Mouse (Mus musculus) neural tube, embryonic 13.5 days (tissue): ENCODE results near the gene Rasa4. TPM values are rescaled to one million over a fixed set of nuclear protein-coding genes. Genes with fewer than 3 reads are reported as not detected.
"Not testable (repeated sequence)": the region's sequence is repeated elsewhere in the genome, so short reads cannot be mapped to it uniquely, and the experiment has no call there.

Experiments
- ATAC-seq: fragments of 200-750 bp; cut with Nextera tagmentation; 2 replicates; pipeline ENCODE4 v1.8.0; 2017; ENCODE audit warnings: low read depth, mild to moderate bottlenecking, moderate TSS enrichment, moderate library complexity
- H3K27ac ChIP-seq: fragments of 300-500 bp; sonication (generic); replicated peaks from 2 replicates; pipeline ENCODE4 v1.5.1; 2015; ENCODE audit warnings: moderate library complexity, mild to moderate bottlenecking, inconsistent platforms
- H3K27me3 ChIP-seq: fragments of 300-500 bp; sonication (generic); 2 replicates; pipeline ENCODE4 v1.6.1; 2015; ENCODE audit warnings: mild to moderate bottlenecking, inconsistent platforms
- H3K36me3 ChIP-seq: fragments of 300-500 bp; sonication (generic); 2 replicates; pipeline ENCODE4 v1.6.1; 2015; ENCODE audit warnings: mild to moderate bottlenecking, inconsistent platforms
- H3K4me1 ChIP-seq: fragments of 300-500 bp; sonication (generic); replicated peaks from 2 replicates; pipeline ENCODE4 v1.6.1; 2015; ENCODE audit warnings: inconsistent platforms
- H3K4me2 ChIP-seq: fragments of 300-500 bp; sonication (generic); 2 replicates; pipeline ENCODE4 v1.6.1; 2015; ENCODE audit warnings: inconsistent platforms, mild to moderate bottlenecking, moderate library complexity
- H3K4me3 ChIP-seq: fragments of 300-500 bp; sonication (generic); 2 replicates; pipeline ENCODE4 v1.5.1; 2015; ENCODE audit warnings: mild to moderate bottlenecking, inconsistent platforms
- H3K9ac ChIP-seq: fragments of 300-500 bp; sonication (generic); 2 replicates; pipeline ENCODE4 v1.6.1; 2015; ENCODE audit warnings: moderate library complexity, mild to moderate bottlenecking, inconsistent platforms
- H3K9me3 ChIP-seq: fragments of 300-500 bp; sonication (generic); 2 replicates; pipeline ENCODE4 v1.6.1; 2016; ENCODE audit warnings: inconsistent platforms
- WGBS: fragments of 180-500 bp; shearing (Covaris S2); methylation state at CpG from one replicate; pipeline ENCODE4 v1.1.7; 2015; 5-methylcytosine and 5-hydroxymethylcytosine counted together
- polyA plus RNA-seq: library from polyadenylated mRNA; unstranded; fragments of >200 nt; fragmentation: Nextera tagmentation; extraction: Ambion mirVana; gene quantifications from 2 replicates; pipeline ENCODE4 v1.2.1, GENCODE M21; 2015

The Rasa4 gene
- polyA plus RNA-seq, result 19.7 and 19.9 TPM in 2 replicates

DNA sequence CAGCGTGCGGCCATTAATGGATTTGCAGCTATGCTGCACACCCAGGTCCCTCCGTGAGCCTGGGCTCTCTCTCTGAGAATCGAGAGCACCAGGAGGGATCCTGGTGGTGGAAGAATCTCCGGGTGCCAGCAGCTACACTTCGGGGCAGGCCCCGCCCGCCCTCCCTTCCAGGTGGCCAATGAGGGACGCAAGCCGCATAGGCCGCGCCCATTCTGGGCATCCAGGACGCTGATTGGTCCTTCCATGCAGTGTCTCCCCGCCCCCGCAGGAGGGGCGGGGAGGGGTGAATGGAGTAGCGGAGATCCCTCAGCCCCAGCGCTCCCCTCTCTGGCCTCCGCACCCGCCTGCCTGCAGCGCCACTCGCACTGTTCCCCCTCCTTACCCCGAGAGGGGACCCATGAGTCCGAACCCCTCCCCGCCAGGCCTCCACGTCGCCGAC lies at the start of gene Rasa4:
Gene Rasa4, plus strand, starts transcription at position 248 of the 439 bp plus-strand sequence.
- Histone ChIP-seq H3K36me3 (no peaks in the 10 kb centered on the region), H3K4me1 (peaks cover 30% of the 10 kb centered on the region), H3K27ac (0 out of 2 replicates have a peak within 1 kb of the TSS, but pooled peaks have one; percentile 2), H3K9me3 (no peaks in the 10 kb centered on the region), H3K9ac (peak within 1 kb of the TSS; percentile 72), H3K27me3 (peaks cover 7% of the 10 kb centered on the region; the same call in 1 of the 2 replicates), H3K4me3 (peak within 1 kb of the TSS; percentile 60), H3K4me2 (peak within 1 kb of the TSS; percentile 84)
- WGBS, result under 1% methylated on average over 27 of the region's 28 CpGs
- peak; percentile 95 for ATAC-seq

DNA sequence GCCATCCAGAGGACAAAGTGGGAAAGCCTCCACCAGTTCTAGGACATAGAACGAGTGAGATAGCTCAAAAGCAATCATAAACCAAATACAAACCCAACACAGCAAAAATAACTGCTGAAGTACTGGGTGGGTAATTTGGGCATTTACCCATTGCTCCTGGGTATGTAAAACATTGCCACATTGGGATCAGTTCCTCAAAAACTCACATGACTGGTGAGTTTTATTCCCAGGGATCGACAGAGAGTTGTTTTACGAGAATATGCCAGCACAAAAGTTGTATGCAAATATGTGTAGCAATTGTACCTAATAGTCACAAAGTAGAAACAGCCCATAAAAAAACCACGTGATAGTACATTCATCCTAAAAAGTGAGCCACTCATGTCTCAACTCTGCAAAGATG lies 48.8 kb upstream of the Rasa4 start:
- Histone ChIP-seq H3K36me3 (peaks cover 28% of the 10 kb centered on the region), H3K4me2 (no peak overlapping the region), H3K9ac (no peak overlapping the region), H3K27me3 (no peaks in the 10 kb centered on the region), H3K4me3 (no peak overlapping the region), H3K27ac (no peak overlapping the region), H3K9me3 (no peaks in the 10 kb centered on the region), H3K4me1 (no peaks in the 10 kb centered on the region)
- ATAC-seq, result no peak
- WGBS, result 83% methylated on average over 4 of the region's 4 CpGs

DNA sequence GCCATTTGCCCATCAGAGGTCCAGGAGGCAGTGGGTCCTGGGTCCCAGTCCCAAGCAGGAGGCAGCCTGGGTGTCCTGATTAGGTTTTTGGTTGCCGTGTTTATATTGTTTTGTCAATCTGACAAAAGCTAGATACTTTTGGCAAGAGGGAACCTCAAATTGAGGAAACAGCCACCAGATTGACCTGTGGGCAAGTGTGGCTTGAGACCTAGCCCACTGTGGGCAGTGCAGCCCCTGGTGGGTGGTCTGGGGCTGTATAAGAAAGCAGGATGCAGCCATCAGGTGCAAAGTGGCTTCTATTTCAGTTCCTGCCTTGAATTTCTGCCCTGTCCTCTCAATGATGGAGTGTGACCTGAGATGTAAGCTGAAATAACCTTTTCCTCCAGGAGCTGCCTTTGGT lies 48.4 kb upstream of the Rasa4 start:
- no peak overlapping the region for H3K9ac ChIP-seq
- no peak overlapping the region for H3K27ac ChIP-seq
- ATAC-seq, result no peak
- H3K27me3 ChIP-seq, result no peaks in the 10 kb centered on the region
- no peaks in the 10 kb centered on the region for H3K9me3 ChIP-seq
- 94% methylated on average over 1 of the region's 1 CpGs for WGBS
- H3K36me3 ChIP-seq, result peaks cover 24% of the 10 kb centered on the region
- no peak overlapping the region for H3K4me3 ChIP-seq
- no peak overlapping the region for H3K4me2 ChIP-seq
- H3K4me1 ChIP-seq, result no peaks in the 10 kb centered on the region

DNA sequence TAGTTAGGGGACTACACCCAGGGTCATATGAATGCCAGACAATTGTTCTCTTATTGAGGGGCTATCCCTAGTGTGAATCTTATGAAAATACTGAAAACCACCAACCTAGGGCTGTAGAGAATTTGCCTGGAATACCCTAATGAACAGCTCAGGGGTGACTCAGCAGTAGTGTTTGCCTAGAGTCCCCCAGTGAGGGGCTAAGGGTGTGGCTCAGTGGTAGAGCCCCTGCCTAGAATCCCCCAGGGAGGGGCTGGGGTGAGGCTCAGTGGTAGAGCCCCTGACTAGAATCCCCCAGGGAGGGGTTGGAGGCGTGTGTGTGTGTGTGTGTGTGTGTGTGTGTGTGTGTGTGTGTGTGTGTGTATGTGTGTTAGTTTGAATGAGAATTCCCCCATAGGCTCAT lies 47.0 kb upstream of the Rasa4 start:
- no peak overlapping the region for H3K27ac ChIP-seq
- no peaks in the 10 kb centered on the region for H3K4me1 ChIP-seq
- no peak for ATAC-seq
- peaks cover 11% of the 10 kb centered on the region for H3K36me3 ChIP-seq
- no peaks in the 10 kb centered on the region for H3K9me3 ChIP-seq
- no peak overlapping the region for H3K9ac ChIP-seq
- no peaks in the 10 kb centered on the region for H3K27me3 ChIP-seq
- no peak overlapping the region for H3K4me3 ChIP-seq
- 78% methylated on average over 1 of the region's 1 CpGs for WGBS
- H3K4me2 ChIP-seq, result no peak overlapping the region

DNA sequence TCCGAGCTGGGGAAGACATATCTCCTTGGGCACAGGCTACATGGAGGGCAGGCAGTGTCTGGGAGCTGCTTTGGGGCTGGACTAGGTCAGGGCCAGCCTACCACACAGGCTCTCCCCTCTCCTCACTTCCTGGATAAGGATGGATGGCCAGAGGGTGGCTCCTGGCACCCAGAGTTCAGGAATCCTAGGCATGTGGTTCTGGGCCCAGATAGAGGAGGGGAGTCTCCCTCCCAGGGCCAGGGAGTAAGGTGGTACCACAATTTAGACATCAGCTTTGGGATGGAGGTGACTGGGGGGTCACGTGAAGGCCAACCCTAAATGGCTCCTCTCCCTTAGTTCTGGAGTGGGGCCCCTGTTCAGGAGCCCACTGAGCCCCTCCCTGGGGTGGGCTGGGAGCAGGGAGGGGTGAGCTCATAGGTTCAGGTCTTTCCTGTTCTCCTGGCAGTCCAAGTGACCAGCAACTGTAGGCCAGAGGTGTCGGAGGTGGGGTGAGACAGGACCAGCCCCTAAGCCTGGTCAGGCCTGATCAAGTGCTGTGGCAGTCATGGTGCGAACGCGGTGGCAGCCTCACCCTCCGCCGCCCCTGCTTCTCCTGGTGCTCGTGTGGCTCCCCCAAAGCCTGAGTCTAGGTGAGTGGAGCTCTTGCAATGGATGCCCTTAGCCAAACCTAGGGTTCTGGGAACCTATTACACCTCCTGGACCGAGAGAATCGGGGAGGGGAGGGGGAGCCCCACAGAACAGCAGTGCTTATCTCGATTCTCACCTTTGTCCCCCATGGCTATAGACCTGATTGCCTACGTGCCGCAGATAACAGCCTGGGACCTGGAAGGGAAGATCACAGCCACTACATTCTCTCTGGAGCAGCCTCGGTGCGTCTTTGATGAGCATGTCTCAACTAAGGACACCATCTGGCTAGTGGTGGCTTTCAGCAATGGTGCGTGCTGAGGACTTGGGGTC lies 45.2 kb upstream of the Rasa4 start, which contains the start of gene Upk3b:
Gene Upk3b, plus strand, starts transcription at position 239 of the 957 bp plus-strand sequence.
- 88% methylated on average over 17 of the region's 17 CpGs for WGBS
- Histone ChIP-seq H3K27me3 (no peaks in the 10 kb centered on the region), H3K27ac (no peak within 1 kb of the TSS), H3K4me1 (no peaks in the 10 kb centered on the region), H3K36me3 (no peaks in the 10 kb centered on the region), H3K4me3 (no peak within 1 kb of the TSS), H3K9me3 (no peaks in the 10 kb centered on the region), H3K4me2 (no peak within 1 kb of the TSS), H3K9ac (no peak within 1 kb of the TSS)
- no peak for ATAC-seq

DNA sequence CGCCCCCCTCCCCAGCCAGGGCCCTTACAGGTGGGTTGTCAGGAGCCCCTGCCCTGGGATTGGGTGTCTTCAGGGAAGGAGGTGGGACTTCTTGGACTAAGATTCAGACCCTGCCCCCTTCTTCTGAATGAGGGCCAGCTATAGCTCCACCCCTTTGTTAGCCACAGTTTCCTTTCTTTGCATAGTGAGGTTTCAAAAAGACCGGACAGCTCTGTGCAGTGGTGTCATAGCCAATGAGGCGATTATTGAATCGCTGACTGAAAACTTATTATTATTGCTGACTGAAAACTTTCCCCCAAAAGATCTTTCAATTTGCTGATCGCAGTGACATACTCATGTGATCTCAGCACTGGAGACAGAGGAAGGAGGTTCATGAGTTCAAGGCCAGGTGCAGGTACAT lies 43.5 kb upstream of the Rasa4 start:
- Histone ChIP-seq H3K9me3 (no peaks in the 10 kb centered on the region), H3K9ac (no peak overlapping the region), H3K27ac (no peak overlapping the region), H3K27me3 (no peaks in the 10 kb centered on the region), H3K4me2 (0 out of 2 replicates have a peak overlapping the region, but pooled peaks have one; percentile 20), H3K36me3 (no peaks in the 10 kb centered on the region), H3K4me3 (no peak overlapping the region), H3K4me1 (no peaks in the 10 kb centered on the region)
- WGBS, result 43% methylated on average over 5 of the region's 5 CpGs
- ATAC-seq, result no peak; the same call in 1 of the 2 replicates

DNA sequence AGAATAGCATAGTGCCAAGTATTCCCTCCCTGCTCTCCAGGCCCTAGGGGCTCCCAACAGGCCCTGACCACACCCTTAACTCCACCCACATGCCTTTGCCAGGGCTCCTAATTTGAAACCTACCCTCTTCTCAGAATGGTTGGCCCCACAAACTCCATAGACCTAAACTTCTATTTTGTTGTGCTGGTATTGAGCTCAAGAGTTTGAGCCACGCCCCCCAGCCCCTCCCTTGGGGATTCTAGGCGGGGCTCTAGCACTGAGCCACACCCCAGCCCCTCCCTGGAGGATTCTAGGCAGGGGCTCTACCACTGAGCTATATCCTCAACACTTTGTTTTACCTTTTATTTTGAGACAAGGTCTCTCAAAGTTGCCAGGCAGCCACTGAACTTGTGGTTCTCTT lies 42.5 kb upstream of the Rasa4 start:
- H3K9ac ChIP-seq, result no peak overlapping the region
- no peaks in the 10 kb centered on the region for H3K27me3 ChIP-seq
- 31% methylated on average over 2 of the region's 2 CpGs for WGBS
- no peak overlapping the region for H3K4me3 ChIP-seq
- H3K9me3 ChIP-seq, result no peaks in the 10 kb centered on the region
- no peaks in the 10 kb centered on the region for H3K4me1 ChIP-seq
- H3K4me2 ChIP-seq, result no peak overlapping the region
- no peak for ATAC-seq
- no peaks in the 10 kb centered on the region for H3K36me3 ChIP-seq
- H3K27ac ChIP-seq, result no peak overlapping the region

DNA sequence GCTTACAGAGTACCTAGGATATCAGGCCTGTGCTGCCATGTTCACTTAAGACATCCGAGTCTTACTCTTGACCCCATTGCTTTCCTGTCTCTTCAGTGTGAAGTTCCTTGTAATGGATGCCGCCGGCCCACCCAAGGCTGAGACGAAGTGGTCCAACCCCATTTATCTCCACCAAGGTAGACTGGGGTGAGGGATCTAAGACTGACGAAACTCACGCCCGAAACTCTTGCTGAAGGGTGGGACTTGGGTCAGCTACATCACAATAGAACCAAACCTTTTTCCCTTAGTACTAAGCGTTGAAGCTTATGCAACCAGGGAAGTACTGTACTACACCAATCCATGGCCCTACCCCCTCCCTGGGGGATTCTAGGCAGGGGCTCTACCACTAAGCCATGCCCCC lies 42.0 kb upstream of the Rasa4 start:
- H3K9me3 ChIP-seq, result no peaks in the 10 kb centered on the region
- H3K27ac ChIP-seq, result no peak overlapping the region
- no peak overlapping the region for H3K4me2 ChIP-seq
- H3K4me1 ChIP-seq, result no peaks in the 10 kb centered on the region
- H3K4me3 ChIP-seq, result no peak overlapping the region
- no peaks in the 10 kb centered on the region for H3K36me3 ChIP-seq
- no peaks in the 10 kb centered on the region for H3K27me3 ChIP-seq
- no peak overlapping the region for H3K9ac ChIP-seq
- ATAC-seq, result no peak
- 92% methylated on average over 8 of the region's 8 CpGs for WGBS

DNA sequence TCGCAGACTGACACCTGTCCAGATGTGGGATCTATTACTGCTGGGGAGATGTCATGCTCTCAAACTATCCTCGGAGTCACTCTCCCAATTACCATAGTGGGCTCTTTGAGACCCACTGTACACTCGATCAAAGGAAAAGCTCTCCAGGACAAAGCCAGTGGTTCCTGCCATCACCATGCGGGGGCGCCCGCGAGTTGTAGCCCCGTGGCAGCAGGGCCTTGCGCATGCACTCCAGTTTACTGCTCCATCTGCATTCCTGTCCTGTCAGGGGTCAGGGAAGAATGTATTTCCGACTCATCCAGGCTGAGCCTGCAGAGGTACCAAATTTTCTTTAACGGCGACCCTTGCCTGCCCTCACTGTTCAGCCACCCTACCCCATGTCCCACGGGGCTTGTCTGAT lies 38.9 kb upstream of the Rasa4 start:
- H3K9me3 ChIP-seq, result no peaks in the 10 kb centered on the region
- no peak overlapping the region for H3K4me3 ChIP-seq
- H3K36me3 ChIP-seq, result no peaks in the 10 kb centered on the region
- H3K27me3 ChIP-seq, result no peaks in the 10 kb centered on the region
- H3K4me1 ChIP-seq, result no peaks in the 10 kb centered on the region
- H3K4me2 ChIP-seq, result no peak overlapping the region
- no peak overlapping the region for H3K9ac ChIP-seq
- no peak for ATAC-seq
- WGBS, result 73% methylated on average over 13 of the region's 13 CpGs
- no peak overlapping the region for H3K27ac ChIP-seq

DNA sequence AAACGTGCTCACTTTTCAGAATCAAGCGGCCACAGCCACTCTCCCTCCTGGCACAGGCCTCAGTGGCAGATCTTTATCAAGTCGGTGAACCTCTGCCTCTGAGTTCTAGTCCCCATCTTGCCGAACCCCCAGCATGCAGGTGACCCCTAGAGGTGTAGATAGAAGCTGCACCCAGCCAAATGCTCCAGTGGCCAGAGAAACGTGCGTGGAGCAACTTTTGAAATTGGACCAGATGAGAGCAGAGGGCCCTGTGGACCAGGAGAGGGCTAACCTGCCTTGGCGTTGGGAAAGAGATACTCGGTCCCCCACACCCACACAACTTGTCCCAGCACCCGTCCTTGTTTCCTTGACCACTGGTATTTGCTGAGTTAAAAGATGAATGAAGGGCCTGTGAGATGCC lies 38.3 kb upstream of the Rasa4 start:
- H3K9ac ChIP-seq, result no peak overlapping the region
- 49% methylated on average over 9 of the region's 9 CpGs for WGBS
- ATAC-seq, result no peak

DNA sequence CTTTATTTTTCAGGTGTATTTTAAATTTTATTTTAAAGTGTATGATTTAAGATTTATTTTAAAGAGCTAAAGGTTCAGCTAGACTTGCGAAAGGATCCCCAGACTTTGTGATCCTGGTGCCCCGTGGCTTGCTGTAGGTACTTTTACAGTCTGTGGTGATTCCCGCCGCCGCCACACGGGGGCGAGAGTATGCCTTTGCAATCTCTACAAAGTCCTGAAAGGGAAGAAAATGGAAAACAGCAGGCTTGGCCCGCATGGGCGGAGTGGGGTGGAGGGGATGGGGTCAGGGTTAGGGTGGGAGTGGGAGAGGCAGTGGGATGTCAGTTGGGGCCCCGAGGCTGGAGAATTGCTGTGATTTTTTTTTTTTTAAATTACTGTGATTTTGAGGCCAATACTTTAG lies 37.7 kb upstream of the Rasa4 start:
- Histone ChIP-seq H3K36me3 (no peaks in the 10 kb centered on the region), H3K27me3 (no peaks in the 10 kb centered on the region), H3K9me3 (no peaks in the 10 kb centered on the region), H3K27ac (no peak overlapping the region), H3K4me3 (no peak overlapping the region), H3K9ac (no peak overlapping the region), H3K4me1 (peaks cover under 1% of the 10 kb centered on the region; the same call in 1 of the 2 replicates), H3K4me2 (no peak overlapping the region)
- ATAC-seq, result peak; percentile 60; the same call in 1 of the 2 replicates
- 3% methylated on average over 10 of the region's 10 CpGs for whole genome bisulfite sequencing

More for the DNA sequence above, 38.3 kb upstream of the Rasa4 start:
- Histone ChIP-seq H3K4me3 (no peak overlapping the region), H3K27me3 (no peaks in the 10 kb centered on the region), H3K4me1 (no peaks in the 10 kb centered on the region), H3K27ac (no peak overlapping the region), H3K36me3 (no peaks in the 10 kb centered on the region), H3K9me3 (no peaks in the 10 kb centered on the region), H3K4me2 (no peak overlapping the region)

DNA sequence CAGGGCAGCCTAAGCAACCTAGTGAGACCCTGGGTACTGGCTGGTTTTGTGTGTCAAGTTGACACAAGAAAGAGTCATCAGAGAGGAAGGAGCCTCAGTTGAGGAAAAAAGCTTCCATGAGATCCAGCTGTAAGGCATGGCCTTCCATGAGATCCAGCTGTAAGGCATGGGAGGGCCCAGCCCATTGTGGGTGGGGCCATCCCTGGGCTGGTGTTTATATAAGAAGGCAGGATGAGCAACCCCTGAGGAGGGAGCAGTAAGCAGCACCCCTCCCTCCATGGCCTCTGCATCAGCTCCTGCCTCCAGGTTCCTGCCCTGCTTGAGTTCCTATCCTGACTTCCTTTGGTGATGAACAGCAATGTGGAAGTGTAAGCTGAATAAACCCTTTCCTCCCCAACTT lies 35.2 kb upstream of the Rasa4 start:
- H3K4me2 ChIP-seq, H3K36me3 ChIP-seq, H3K4me3 ChIP-seq, ATAC-seq, H3K27ac ChIP-seq, H3K9me3 ChIP-seq, H3K9ac ChIP-seq, H3K27me3 ChIP-seq: not testable (repeated sequence)
- H3K4me1 ChIP-seq, result peaks cover 14% of the 10 kb centered on the region
